Mouse (Mus musculus): ENCODE results near the gene Tmf1. TPM values are rescaled to one million over a fixed set of nuclear protein-coding genes. Genes with fewer than 3 reads are reported as not detected.
A peak's percentile ranks its signal among the peaks of the same experiment; 100 is the strongest.

The Tmf1 gene
- total and polyA plus RNA-seq, 2 experiments from 2014 or later: 8.1 to 29.1 TPM

DNA sequence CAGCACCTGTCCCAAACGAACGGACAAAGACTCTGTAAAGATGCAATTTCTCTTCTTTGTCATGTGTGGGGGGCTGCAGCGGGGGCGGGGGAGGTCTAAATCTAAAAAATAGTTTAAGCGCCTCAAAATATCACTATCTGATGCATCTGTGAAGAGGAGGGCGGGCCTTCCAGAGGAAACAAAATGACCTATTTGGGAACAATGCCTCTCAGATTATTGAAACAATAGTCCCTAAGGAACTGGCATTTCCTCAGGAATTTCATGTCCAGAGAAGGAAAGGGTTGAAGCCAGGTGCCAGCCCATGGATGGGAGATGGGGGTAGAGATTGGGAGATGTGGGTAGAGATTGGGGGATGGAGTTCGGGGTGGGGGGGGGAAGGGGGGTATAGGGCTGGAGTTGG, 37.1 kb downstream of the Tmf1 start:
- Histone ChIP-seq H3K27ac (ENCODE audit: low read depth) (no peak overlapping the region), H3K27me3 (ENCODE audit: control insufficient read depth, insufficient read depth, low read length) (no peaks in the 10 kb centered on the region), H3K9me3 (replicated peaks; ENCODE audit: control insufficient read depth, low read length) (no peaks in the 10 kb centered on the region), H3K36me3 (replicated peaks; ENCODE audit: control insufficient read depth, insufficient read depth, low read length) (peaks cover 37% of the 10 kb centered on the region), H3K9ac (replicated peaks; ENCODE audit: low read depth, low read length) (no peak overlapping the region), H3K4me2 (ENCODE audit: low read depth, low read length) (no peak overlapping the region), H3K4me1 (ENCODE audit: control insufficient read depth, insufficient read depth) (0 out of 2 replicates have a peak, but pooled peaks cover under 1% of the 10 kb centered on the region), H3K4me3 (ENCODE audit: low read depth, low read length) (no peak overlapping the region)
- no peak for DNase-seq (ENCODE audit: low spot score)
- 73% methylated on average over 7 of the region's 7 CpGs for WGBS
- no peak for ATAC-seq (ENCODE audit: insufficient read depth, low read depth)
- TF ChIP-seq EP300 (IDR thresholded peaks at IDR 0.05; ENCODE audit: low read depth) (no peak), CTCF (IDR thresholded peaks at IDR 0.05; ENCODE audit: low read depth) (no peak)

DNA sequence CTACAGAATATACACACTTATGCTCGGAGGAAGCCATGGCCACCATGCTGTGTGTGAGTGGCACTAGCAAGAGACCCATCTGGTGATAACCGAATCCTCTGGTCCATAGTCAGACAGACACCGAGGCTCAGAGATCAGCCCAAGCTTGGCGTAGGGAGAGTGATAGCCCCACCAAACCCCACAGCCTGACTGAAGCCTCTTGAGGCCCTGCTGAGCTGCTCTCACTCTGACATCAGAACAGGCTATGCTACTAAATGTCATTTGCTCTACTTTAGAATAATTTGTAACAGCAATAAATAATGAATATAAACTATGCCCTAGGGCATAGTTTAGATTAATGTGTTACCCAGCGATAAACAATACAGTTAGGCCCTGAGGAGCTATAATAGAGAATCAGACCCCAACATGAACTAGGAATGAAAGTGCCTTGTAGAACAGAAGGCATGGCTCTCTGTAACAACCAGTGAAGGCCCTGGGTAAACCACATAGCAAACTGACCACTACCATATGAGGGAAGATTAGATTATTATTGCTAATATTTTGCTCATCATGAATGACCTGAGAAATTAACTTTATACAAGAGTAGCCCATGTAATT, 46.1 kb downstream of the Tmf1 start:
- H3K36me3 ChIP-seq (replicated peaks; ENCODE audit: control insufficient read depth, insufficient read depth, low read length): peaks cover 59% of the 10 kb centered on the region
- no peaks in the 10 kb centered on the region for H3K9me3 ChIP-seq (replicated peaks; ENCODE audit: control insufficient read depth, low read length)
- WGBS: 89% methylated on average over 5 of the region's 5 CpGs
- no peak for ATAC-seq (ENCODE audit: insufficient read depth, low read depth)
- no peaks in the 10 kb centered on the region for H3K27me3 ChIP-seq (ENCODE audit: control insufficient read depth, insufficient read depth, low read length)
- no peaks in the 10 kb centered on the region for H3K4me1 ChIP-seq (ENCODE audit: control insufficient read depth, insufficient read depth)
- no peak overlapping the region for H3K9ac ChIP-seq (replicated peaks; ENCODE audit: low read depth, low read length)
- no peak overlapping the region for H3K4me2 ChIP-seq (ENCODE audit: low read depth, low read length)
- DNase-seq (ENCODE audit: low spot score): no peak
- TF ChIP-seq EP300 (IDR thresholded peaks at IDR 0.05; ENCODE audit: low read depth) (no peak), CTCF (IDR thresholded peaks at IDR 0.05; ENCODE audit: low read depth) (no peak)
- no peak overlapping the region for H3K4me3 ChIP-seq (ENCODE audit: low read depth, low read length)
- no peak overlapping the region for H3K27ac ChIP-seq (ENCODE audit: low read depth)

DNA sequence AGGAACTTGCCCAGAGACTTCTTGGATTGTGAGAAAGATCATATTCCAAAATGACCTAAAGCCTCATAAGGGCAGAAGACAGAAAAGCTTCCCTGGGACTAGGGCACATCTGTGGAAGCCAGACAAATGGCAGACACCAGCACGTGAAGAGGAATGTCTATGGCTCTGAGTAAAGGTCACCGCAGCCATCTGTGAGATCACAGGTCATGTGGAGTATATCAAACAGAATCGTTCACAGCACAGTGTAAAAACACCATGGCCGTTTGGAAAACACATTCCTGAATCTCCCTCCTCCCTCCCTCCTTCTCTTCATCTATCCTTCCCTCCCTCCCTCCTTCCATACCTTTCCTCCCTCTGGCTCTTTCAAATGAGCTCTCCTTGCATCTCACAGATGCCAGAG, 47.1 kb downstream of the Tmf1 start:
- no peak for DNase-seq (ENCODE audit: low spot score)
- Histone ChIP-seq H3K9ac (replicated peaks; ENCODE audit: low read depth, low read length) (no peak overlapping the region), H3K27me3 (ENCODE audit: control insufficient read depth, insufficient read depth, low read length) (no peaks in the 10 kb centered on the region), H3K36me3 (replicated peaks; ENCODE audit: control insufficient read depth, insufficient read depth, low read length) (peaks cover 63% of the 10 kb centered on the region), H3K9me3 (replicated peaks; ENCODE audit: control insufficient read depth, low read length) (no peaks in the 10 kb centered on the region), H3K4me2 (ENCODE audit: low read depth, low read length) (no peak overlapping the region), H3K4me3 (ENCODE audit: low read depth, low read length) (no peak overlapping the region), H3K4me1 (ENCODE audit: control insufficient read depth, insufficient read depth) (no peaks in the 10 kb centered on the region), H3K27ac (ENCODE audit: low read depth) (no peak overlapping the region)
- WGBS: 51% methylated on average over 4 of the region's 4 CpGs
- ATAC-seq (ENCODE audit: insufficient read depth, low read depth): no peak
- no peak for TF ChIP-seq EP300 (IDR thresholded peaks at IDR 0.05; ENCODE audit: low read depth)
- TF ChIP-seq CTCF (IDR thresholded peaks at IDR 0.05; ENCODE audit: low read depth): no peak

GRCm38 (mm10) chr6:97130979-97131378, 47.9 kb downstream of the Tmf1 start:
- Histone ChIP-seq H3K27me3 (ENCODE audit: control insufficient read depth, insufficient read depth, low read length) (no peaks in the 10 kb centered on the region), H3K4me1 (ENCODE audit: control insufficient read depth, insufficient read depth) (no peaks in the 10 kb centered on the region), H3K9ac (replicated peaks; ENCODE audit: low read depth, low read length) (no peak overlapping the region), H3K4me2 (ENCODE audit: low read depth, low read length) (no peak overlapping the region), H3K4me3 (ENCODE audit: low read depth, low read length) (no peak overlapping the region), H3K27ac (ENCODE audit: low read depth) (no peak overlapping the region), H3K9me3 (replicated peaks; ENCODE audit: control insufficient read depth, low read length) (no peaks in the 10 kb centered on the region), H3K36me3 (replicated peaks; ENCODE audit: control insufficient read depth, insufficient read depth, low read length) (peaks cover 59% of the 10 kb centered on the region)
- DNase-seq (ENCODE audit: low spot score): no peak
- ATAC-seq (ENCODE audit: insufficient read depth, low read depth): no peak
- TF ChIP-seq CTCF (IDR thresholded peaks at IDR 0.05; ENCODE audit: low read depth): no peak
- no peak for TF ChIP-seq EP300 (IDR thresholded peaks at IDR 0.05; ENCODE audit: low read depth)
- WGBS: 72% methylated on average over 5 of the region's 5 CpGs

DNA sequence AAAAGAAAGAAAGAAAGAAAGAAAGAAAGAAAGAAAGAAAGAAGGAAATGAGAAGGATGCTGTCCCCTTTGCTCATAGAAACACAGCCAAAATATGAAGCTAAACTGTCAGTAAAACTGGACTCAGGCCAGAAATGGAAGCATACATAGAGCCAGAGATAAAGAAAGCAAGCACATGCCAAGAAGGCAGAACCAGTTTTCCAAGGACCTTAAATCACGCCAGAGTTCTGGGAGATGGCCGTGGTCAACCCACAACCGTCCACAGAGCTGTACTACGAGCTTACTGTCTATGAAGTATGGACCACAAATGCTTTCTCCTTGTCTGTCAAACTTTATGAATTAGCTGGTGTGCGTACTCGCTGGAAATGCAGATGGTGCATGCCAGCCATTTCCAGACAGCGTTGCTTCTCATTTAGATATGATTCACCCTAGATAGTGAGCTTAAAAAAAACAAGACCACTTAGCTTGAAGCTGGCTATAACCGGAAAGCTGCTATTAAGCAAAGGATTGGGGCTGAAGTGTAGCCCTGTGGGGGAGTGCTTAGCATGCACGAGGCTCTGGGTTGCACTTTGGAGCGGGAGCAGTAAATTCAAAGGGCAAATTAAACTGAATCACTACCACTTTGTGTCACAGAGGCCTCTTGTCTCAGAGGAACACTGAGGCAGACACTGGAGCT, 54.4 kb downstream of the Tmf1 start:
- no peak overlapping the region for H3K9ac ChIP-seq (replicated peaks; ENCODE audit: low read depth, low read length)
- no peak overlapping the region for H3K4me2 ChIP-seq (ENCODE audit: low read depth, low read length)
- peak; percentile 39; the same call in 1 of the 2 replicates for ATAC-seq (ENCODE audit: insufficient read depth, low read depth)
- no peak overlapping the region for H3K27ac ChIP-seq (ENCODE audit: low read depth)
- H3K4me1 ChIP-seq (ENCODE audit: control insufficient read depth, insufficient read depth): peaks cover 11% of the 10 kb centered on the region
- 40% methylated on average over 10 of the region's 10 CpGs for WGBS
- DNase-seq (ENCODE audit: low spot score): peak; percentile 36
- no peaks in the 10 kb centered on the region for H3K27me3 ChIP-seq (ENCODE audit: control insufficient read depth, insufficient read depth, low read length)
- H3K36me3 ChIP-seq (replicated peaks; ENCODE audit: control insufficient read depth, insufficient read depth, low read length): peaks cover 33% of the 10 kb centered on the region
- H3K9me3 ChIP-seq (replicated peaks; ENCODE audit: control insufficient read depth, low read length): no peaks in the 10 kb centered on the region
- no peak overlapping the region for H3K4me3 ChIP-seq (ENCODE audit: low read depth, low read length)
- TF ChIP-seq CTCF (IDR thresholded peaks at IDR 0.05; ENCODE audit: low read depth) (no peak), EP300 (IDR thresholded peaks at IDR 0.05; ENCODE audit: low read depth) (no peak)
